Mouse (Mus musculus) monocyte, adult 59 days (primary cell): ENCODE results near the gene Zfp366. TPM values are rescaled to one million over a fixed set of nuclear protein-coding genes. Genes with fewer than 3 reads are reported as not detected.

ENCODE experiments used
- total RNA-seq, 2 experiments: library from RNA; stranded (reverse); gene quantifications; one replicate each; pipeline ENCODE4 v1.2.4; 2023

Gene Zfp366
- 10 to 100 TPM; 13.4 to 17.3 TPM for total RNA-seq

DNA sequence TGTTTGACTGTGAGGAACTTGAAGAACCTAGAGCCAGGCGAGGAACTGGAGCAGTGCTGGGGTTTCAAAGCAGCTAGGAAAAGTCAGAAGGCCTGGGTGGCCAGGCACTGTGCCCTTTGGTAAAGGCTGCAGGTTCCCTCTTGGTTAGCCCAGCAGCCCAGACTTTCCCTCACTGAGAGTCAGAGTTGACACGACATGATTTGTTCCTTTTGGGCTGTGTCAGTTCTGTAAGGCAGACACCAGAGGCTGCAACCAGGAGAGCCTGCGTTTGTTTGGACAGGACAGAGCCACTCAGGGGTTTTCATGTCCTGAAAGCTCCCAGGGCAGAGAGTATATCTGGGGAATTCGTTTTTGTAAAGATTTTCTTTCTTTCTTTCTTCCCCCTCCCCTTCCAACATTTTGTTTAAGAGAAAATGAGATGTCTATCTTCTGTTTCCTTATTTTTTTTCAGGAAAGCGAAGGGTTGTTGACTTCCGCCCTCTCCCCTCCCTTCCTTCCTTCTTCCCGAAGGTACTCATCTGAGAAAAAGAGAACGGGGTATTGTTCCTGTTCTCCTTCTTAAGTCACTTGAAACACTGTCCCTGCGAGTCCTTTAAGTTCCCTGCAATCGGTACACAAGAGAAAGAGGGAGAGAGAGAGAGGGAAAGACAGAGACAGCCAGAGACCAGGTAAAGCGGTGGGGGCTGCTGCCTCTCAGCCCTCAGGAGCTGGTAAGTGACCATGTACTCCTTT lies at the start of gene Zfp366:
Gene Zfp366 (plus strand): TSS at position 669 of the 732 bp plus-strand sequence.

Other genes with a start within 250 kb of the Zfp366 start
- not detected for gene 1700024P04Rik, start 200.3 kb upstream of the Zfp366 start, total RNA-seq
- 10 to 100 TPM; 42.7 to 45.8 TPM for gene Ptcd2, start 159.9 kb downstream of the Zfp366 start, total RNA-seq
- gene Mrps27, start 160.0 kb downstream of the Zfp366 start, total RNA-seq, result 10 to 100 TPM; 12.1 to 12.9 TPM